23 mouse cellular contexts compared by ENCODE assay signal in the genomic region with DNA sequence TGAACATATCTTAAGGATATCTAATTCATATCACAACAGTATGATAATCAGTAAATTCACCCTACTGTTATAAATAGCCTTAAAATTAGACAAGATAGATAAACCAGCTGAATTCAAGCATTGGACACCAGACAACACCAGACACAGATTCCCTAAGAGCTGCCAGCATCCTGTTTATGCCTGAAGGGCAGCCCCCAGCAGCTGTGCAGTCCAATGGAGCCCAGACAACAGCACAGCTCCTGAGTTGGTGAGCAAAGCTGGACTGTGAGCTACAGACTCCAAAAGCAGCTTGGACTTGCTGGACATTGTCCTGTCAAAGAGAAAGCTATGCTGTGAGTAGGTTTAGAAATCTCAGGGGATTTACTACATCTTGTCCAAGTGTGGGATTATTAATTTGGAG. TPM values are rescaled to one million over a fixed set of nuclear protein-coding genes. Genes with fewer than 3 reads are reported as not detected.
A peak's percentile ranks its signal among the peaks of the same experiment; 100 is the strongest.
DNase-seq lines count a peak whose midpoint lies in the region; ATAC-seq and TF ChIP-seq lines count a peak whose summit lies in the region.
"Had no signal": no experiment of that assay in that cellular context is flagged by ENCODE, and none has a peak within 500 bp of the region (broad histone marks: within the 10 kb centered on the region; RNA-seq: fewer than 3 reads in every experiment).

No protein-coding gene starts in this region.

- H3K4me3 ChIP-seq in layer of hippocampus, adult 2 months: no peak overlapping the region
- no peak overlapping the region for H3K4me3 ChIP-seq in lung, embryonic 16.5 days (ENCODE audit: low read length)
- H3K4me3 ChIP-seq: embryonic facial prominence, embryonic 13.5 days; forebrain, embryonic 12.5 days; heart, embryonic 13.5 days; hindbrain, embryonic 12.5 days had no signal

- H3K9ac ChIP-seq in lung, embryonic 16.5 days (ENCODE audit: low read length): no peak overlapping the region
- H3K9ac ChIP-seq: embryonic facial prominence, embryonic 13.5 days; forebrain, embryonic 12.5 days; heart, embryonic 13.5 days; hindbrain, embryonic 12.5 days had no signal

- TF ChIP-seq CTCF in layer of hippocampus, adult 2 months (conservative IDR thresholded peaks at IDR 0.05): no peak

- no peak overlapping the region for H3K27ac ChIP-seq in layer of hippocampus, adult 2 months
- H3K27ac ChIP-seq in lung, embryonic 16.5 days (ENCODE audit: low read length): no peak overlapping the region
- H3K27ac ChIP-seq: embryonic facial prominence, embryonic 13.5 days; forebrain, embryonic 12.5 days; heart, embryonic 13.5 days; hindbrain, embryonic 12.5 days had no signal

- no peak overlapping the region for H3K4me2 ChIP-seq in lung, embryonic 16.5 days (ENCODE audit: low read depth, low read length)
- H3K4me2 ChIP-seq: embryonic facial prominence, embryonic 13.5 days; forebrain, embryonic 12.5 days; heart, embryonic 13.5 days; hindbrain, embryonic 12.5 days had no signal

- H3K4me1 ChIP-seq in lung, embryonic 16.5 days (replicated peaks; ENCODE audit: control insufficient read depth, insufficient read depth, low read length): peaks cover 2% of the 10 kb centered on the region; the same call in 1 of the 2 replicates
- H3K4me1 ChIP-seq: embryonic facial prominence, embryonic 13.5 days; forebrain, embryonic 12.5 days; heart, embryonic 13.5 days; hindbrain, embryonic 12.5 days had no signal

- H3K9me3 ChIP-seq in lung, embryonic 16.5 days (ENCODE audit: control insufficient read depth, low read length): no peaks in the 10 kb centered on the region
- H3K9me3 ChIP-seq: embryonic facial prominence, embryonic 13.5 days; forebrain, embryonic 12.5 days; heart, embryonic 13.5 days; hindbrain, embryonic 12.5 days had no signal

- no peaks in the 10 kb centered on the region for H3K36me3 ChIP-seq in lung, embryonic 16.5 days (ENCODE audit: control insufficient read depth, insufficient read depth, low read length)
- H3K36me3 ChIP-seq: embryonic facial prominence, embryonic 13.5 days; forebrain, embryonic 12.5 days; G1E; heart, embryonic 13.5 days; hindbrain, embryonic 12.5 days had no signal

- peak; percentile 95 for ATAC-seq in lung, embryonic 16.5 days (ENCODE audit: low read depth)
- ATAC-seq in megakaryocyte-erythroid progenitor cell, adult 5-6 weeks (replicated peaks; ENCODE audit: low FRiP score, low TSS enrichment, poor library complexity, severe bottlenecking): no peak
- ATAC-seq: CD4-positive, CD25-positive, alpha-beta regulatory T cell, adult 4 months; forebrain, embryonic 16.5 days; hindbrain, embryonic 16.5 days had no signal

- peak; percentile 3 for DNase-seq in gastrocnemius, postnatal 10 days
- DNase-seq in gastrocnemius, adult 8-10 months (ENCODE audit: low spot score in 2 of 2): no peak
- DNase-seq in layer of hippocampus, postnatal 10 days (ENCODE audit: low spot score in 2 of 2): peak; percentile 14
- no peak for DNase-seq in layer of hippocampus, adult 2 months (ENCODE audit: low spot score in 2 of 2)
- DNase-seq in lung, postnatal 25 days (ENCODE audit: low spot score): peak; percentile 11
- no peak for DNase-seq in cerebellum, adult 8-10 months
- DNase-seq: adrenal gland, postnatal 10 days; B cell, adult 2 months; cerebellum, adult 11 months; cerebellum, adult 9-10 months; cerebellum, postnatal 36 days; heart, postnatal 36 days had no signal

- H3K27me3 ChIP-seq in lung, embryonic 16.5 days (ENCODE audit: control insufficient read depth, insufficient read depth, low read depth, low read length): no peaks in the 10 kb centered on the region
- H3K27me3 ChIP-seq: embryonic facial prominence, embryonic 13.5 days; forebrain, embryonic 12.5 days; heart, embryonic 13.5 days; hindbrain, embryonic 12.5 days had no signal

RNA-seq across cellular contexts. Expression of a gene that starts 37.7 kb away (rescaled TPM):
- under 1 TPM; 0.07 to 0.16 TPM for total RNA-seq in gastrocnemius, postnatal 10 days (2021)
- total RNA-seq in gastrocnemius, adult 8-10 months (2022): not detected
- under 1 TPM; 0.27 to 0.69 TPM for total RNA-seq in layer of hippocampus, postnatal 10 days (2021)
- under 1 TPM in 1 of 2 experiments, not detected in 1; 0.33 TPM for total RNA-seq in layer of hippocampus, adult 2 months (2021)
- 2.2 and 2.7 TPM in 2 replicates for polyA plus RNA-seq in lung, embryonic 16.5 days (2015; fragmentation: Nextera tagmentation; extraction: Ambion mirVana)
- not detected in 2 replicates for total RNA-seq in megakaryocyte-erythroid progenitor cell, adult 5-6 weeks (2014; fragmentation: Nextera tagmentation)
- total RNA-seq in megakaryocyte-erythroid progenitor cell, adult 5-6 weeks (2017): not detected in 2 replicates
- total RNA-seq: granulocyte monocyte progenitor cell, adult 5-6 weeks; heart, postnatal 36 days had no signal
- polyA plus RNA-seq: CD4-positive, CD25-positive, alpha-beta regulatory T cell, adult 4 months; forebrain, embryonic 12.5 days; G1E had no signal

Comparison
In these comparisons a context has a peak if more than half of its experiments do, and no peak if none do; other contexts are left out.
1. DNase-seq: peak in gastrocnemius, postnatal 10 days (single experiment), layer of hippocampus, postnatal 10 days (2 of 2) and lung, postnatal 25 days (single experiment); none in gastrocnemius, adult 8-10 months (0 of 2), layer of hippocampus, adult 2 months (0 of 2) and cerebellum, adult 8-10 months (single experiment).